Mouse (Mus musculus) embryonic fibroblast, embryonic 13.5 days (primary cell): ENCODE measurements around the gene Ufd1. TPM values are rescaled to one million over a fixed set of nuclear protein-coding genes. Genes with fewer than 3 reads are reported as not detected.
A peak's percentile ranks its signal among the peaks of the same experiment; 100 is the strongest.

ENCODE experiments used
- H3K27ac ChIP-seq: 2 replicates; pipeline ENCODE4 v1.5.1; 2012; ENCODE audit warnings: low read length, control low read depth, inconsistent platforms; ENCODE audit not compliant: insufficient read depth
- H3K4me1 ChIP-seq: 2 replicates; pipeline ENCODE4 v1.6.1; 2011; ENCODE audit warnings: low read length; ENCODE audit not compliant: control insufficient read depth, insufficient read depth
- H3K4me3 ChIP-seq: 2 replicates; pipeline ENCODE4 v1.5.1; 2011; ENCODE audit warnings: mild to moderate bottlenecking, control low read depth, low read length; ENCODE audit not compliant: insufficient read depth
- CTCF ChIP-seq: IDR thresholded peaks from 2 replicates; pipeline ENCODE4 v1.5.1; 2011; ENCODE audit warnings: mild to moderate bottlenecking, control low read depth, low read length, moderate library complexity, borderline replicate concordance; ENCODE audit not compliant: insufficient read depth
- POLR2A ChIP-seq: IDR thresholded peaks from 2 replicates; pipeline ENCODE4 v1.6.1; 2011; ENCODE audit warnings: low read depth, mild to moderate bottlenecking, control low read depth, low read length, moderate library complexity
- polyA plus RNA-seq: library from polyadenylated mRNA; stranded (reverse); fragments of >200 nt; gene quantifications from 2 replicates; pipeline ENCODE4 v1.2.4, GENCODE M21; 2011; ENCODE audit warnings: low read depth; ENCODE audit not compliant: missing spikeins, insufficient read length

Ufd1 gene
- polyA plus RNA-seq, 1 experiment: 89.6 TPM

DNA sequence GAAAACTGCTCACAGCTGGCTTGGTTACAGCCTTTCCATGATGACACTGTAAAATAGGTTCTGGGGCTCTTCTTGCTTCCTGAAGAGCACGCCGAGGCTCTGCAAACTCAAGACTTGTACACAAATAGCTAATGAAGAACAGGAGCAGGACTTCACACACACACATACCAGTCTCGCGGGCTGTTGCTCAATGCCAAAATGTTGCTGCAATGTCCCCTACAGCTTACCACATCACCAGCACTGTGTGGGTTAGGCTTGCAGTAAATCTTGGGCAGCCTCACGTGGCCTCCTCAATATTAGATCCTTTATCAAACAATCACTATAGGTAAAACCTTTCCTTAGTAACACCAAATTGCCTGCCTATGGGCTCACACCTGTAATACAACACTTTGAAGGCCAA, 2.6 kb upstream of the Ufd1 start:
- no peak overlapping the region for H3K27ac ChIP-seq
- no peak overlapping the region for H3K4me3 ChIP-seq
- H3K4me1 ChIP-seq: peaks cover 6% of the 10 kb centered on the region; the same call in 1 of the 2 replicates
- TF ChIP-seq POLR2A (no peak), CTCF (no peak)

DNA sequence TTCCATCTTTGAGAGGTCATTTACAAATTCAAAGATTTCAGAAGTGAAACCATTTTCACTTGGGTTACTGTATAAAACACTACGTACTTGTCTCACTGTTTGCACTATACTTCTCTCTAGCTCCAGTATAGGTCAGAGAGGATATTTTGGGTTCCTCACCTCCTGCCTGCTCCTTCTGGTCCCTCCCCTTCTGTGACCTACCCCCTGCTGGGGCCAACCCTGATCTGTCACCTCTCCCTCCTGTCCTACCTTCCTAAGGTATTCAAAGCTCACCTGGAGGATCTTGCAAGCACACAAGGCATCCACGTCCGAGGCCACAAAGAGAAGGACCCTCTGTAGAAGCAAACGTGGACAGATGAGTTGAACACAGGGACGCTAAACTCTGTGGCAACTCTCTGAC, 547 bp upstream of the Ufd1 start:
- H3K27ac ChIP-seq: no peak overlapping the region
- TF ChIP-seq POLR2A (no peak), CTCF (no peak)
- H3K4me1 ChIP-seq: peaks cover 6% of the 10 kb centered on the region; the same call in 1 of the 2 replicates
- peak overlapping the region; percentile 80 for H3K4me3 ChIP-seq

DNA sequence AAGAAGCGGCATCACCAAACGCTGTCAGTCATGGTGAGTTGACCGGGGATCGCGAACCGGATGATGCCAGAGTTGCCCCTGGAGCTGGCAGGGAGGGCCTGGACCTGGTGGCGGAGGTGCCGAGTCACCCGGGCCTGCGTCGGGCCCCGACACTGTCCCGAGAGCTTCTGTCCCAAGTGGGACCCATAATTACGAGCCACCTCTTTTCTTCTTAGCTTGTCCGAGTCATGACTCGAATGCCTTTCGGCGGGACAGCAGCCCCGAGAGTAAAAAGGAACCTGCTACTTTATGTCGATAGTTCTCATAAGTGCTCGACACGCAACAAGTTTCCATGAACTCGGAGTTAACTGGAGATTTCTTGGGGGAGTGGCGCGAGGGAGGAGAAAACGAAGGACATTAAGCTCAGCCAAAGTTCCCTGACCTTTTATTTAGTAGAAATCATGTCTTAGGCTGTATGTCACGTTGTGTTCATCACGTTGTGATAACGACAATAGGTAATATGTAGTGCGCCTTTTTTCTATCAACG, 869 bp downstream of the Ufd1 start:
- peaks cover 6% of the 10 kb centered on the region; the same call in 1 of the 2 replicates for H3K4me1 ChIP-seq
- H3K27ac ChIP-seq: peak overlapping the region; percentile 75
- peak overlapping the region; percentile 80 for H3K4me3 ChIP-seq
- TF ChIP-seq CTCF (no peak), POLR2A (no peak)

DNA sequence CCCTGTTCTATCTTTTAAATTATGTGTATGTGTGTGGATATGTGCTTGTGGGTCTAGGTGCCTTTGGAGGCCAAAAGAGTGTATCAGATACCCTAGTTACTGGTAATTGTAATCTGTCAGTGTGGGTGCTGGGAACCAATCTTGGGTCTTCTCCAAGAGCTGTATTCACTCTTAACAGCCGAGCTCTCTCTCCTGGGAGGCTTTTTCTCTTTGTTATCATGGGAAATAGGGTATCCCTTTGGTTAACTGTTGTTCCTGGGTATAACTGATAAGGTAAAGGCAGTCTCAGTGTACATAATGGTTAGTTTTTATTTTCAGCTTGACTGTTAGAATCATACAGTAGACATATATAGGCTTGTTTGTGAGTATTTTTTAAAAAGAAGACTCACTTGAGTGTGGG, 10.8 kb downstream of the Ufd1 start:
- TF ChIP-seq POLR2A (no peak), CTCF (no peak)
- Histone ChIP-seq H3K4me3 (no peak overlapping the region), H3K27ac (no peak overlapping the region), H3K4me1 (no peaks in the 10 kb centered on the region)

DNA sequence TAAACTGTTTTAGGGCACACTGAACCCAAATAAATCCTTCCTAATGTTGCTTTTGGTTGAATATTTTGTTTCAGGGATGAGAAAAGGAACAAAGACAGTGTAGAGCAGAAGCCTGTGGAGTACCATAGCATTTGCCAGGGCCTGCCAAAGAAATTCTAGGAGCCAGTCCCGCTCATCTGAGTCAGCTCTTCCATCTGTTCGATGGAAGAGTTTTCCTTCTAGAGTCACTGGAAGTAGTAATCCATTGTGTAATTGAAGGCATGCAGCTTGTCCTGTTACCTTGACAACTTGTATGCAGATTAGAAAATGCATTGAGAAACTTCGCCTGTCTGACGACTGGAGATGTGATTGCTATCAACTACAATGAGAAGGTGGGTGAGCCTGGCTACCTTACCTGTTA, 11.3 kb downstream of the Ufd1 start:
- no peak for TF ChIP-seq CTCF
- no peak for TF ChIP-seq POLR2A
- no peak overlapping the region for H3K4me3 ChIP-seq
- no peaks in the 10 kb centered on the region for H3K4me1 ChIP-seq
- no peak overlapping the region for H3K27ac ChIP-seq

DNA sequence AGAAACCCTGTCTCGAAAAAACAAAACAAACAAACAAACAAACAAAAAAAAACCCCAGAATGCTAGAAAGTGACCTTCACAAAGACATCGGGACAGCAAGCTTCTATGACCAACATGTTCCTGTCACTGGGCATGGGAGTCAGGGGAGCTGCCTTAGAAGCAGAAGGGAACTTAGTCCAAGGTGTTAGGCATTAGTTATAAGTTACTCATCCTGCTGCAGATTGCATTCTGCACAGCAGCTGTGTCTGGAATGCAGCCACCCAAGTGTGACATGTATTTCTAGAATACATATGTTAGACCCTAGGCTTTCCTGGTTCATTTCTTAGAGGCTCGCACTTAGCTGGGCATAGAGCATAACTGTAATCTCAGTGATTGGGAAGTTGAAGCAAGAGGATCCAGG, 17.1 kb downstream of the Ufd1 start:
- no peaks in the 10 kb centered on the region for H3K4me1 ChIP-seq
- TF ChIP-seq POLR2A: no peak
- TF ChIP-seq CTCF: no peak
- no peak overlapping the region for H3K27ac ChIP-seq
- no peak overlapping the region for H3K4me3 ChIP-seq

DNA sequence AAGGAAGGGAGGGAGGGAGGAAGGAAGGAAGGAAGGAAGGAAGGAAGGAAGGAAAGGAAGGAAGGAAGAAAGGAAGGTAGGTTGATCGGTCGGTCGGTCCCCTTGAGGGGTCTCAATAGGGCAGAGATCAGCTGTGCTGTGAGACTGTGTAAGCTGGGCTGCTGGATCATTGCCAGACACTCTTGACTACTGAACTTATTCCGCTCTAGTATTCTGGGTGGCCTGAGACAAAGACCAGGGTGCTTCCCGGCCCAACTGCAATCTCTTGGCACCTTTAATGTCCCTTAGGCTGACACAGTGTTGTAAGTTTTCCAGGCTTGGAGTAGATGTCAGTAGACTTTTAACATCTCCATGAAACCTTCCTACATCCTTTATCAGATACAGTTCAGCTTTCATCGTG, 17.5 kb downstream of the Ufd1 start:
- no peak for TF ChIP-seq CTCF
- TF ChIP-seq POLR2A: no peak

DNA sequence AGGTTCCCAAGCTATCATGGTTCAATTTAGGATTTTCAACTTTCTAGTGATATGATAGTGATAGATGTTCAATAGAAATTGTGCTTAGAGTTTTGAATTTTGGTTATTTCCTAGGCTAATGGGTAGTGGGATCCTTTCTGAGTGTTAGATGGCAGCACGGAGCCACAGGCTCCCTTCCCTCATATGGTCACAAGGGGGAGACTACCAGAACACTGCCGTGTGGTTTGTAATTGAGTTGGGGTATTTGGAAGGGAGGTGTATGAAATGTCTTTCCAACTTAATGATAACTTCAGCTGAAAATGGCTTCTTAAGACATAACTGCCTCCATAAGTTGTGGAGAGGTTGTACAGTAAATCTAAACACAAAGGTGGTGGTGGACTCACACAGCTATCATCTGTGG, 21.9 kb downstream of the Ufd1 start:
- Histone ChIP-seq H3K4me1 (peaks cover 2% of the 10 kb centered on the region; the same call in 1 of the 2 replicates), H3K4me3 (no peak overlapping the region), H3K27ac (no peak overlapping the region)
- no peak for TF ChIP-seq CTCF
- TF ChIP-seq POLR2A: no peak

More for the DNA sequence above, 17.5 kb downstream of the Ufd1 start:
- H3K27ac ChIP-seq: no peak overlapping the region
- no peaks in the 10 kb centered on the region for H3K4me1 ChIP-seq
- H3K4me3 ChIP-seq: no peak overlapping the region

DNA sequence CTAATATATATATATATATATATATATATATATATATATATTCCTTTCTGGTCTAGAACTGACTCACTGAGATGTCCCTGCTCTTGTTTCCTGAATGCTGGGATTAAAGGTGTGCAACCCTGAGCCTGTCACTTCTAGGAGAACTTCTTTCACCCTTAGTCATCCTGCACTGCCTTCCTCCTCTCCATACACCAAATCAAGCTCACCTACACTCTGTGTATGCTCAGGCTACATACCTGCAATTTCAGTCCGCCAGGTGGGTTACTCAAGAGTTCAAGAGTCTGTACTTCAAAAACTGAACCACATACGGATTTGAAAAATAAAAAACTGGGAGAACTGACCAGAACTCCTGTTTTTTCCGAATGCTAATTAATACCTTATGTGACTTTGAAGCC, 24.5 kb downstream of the Ufd1 start:
- H3K4me1 ChIP-seq: peaks cover 2% of the 10 kb centered on the region; the same call in 1 of the 2 replicates
- TF ChIP-seq CTCF: no peak
- H3K27ac ChIP-seq: no peak overlapping the region
- H3K4me3 ChIP-seq: no peak overlapping the region

DNA sequence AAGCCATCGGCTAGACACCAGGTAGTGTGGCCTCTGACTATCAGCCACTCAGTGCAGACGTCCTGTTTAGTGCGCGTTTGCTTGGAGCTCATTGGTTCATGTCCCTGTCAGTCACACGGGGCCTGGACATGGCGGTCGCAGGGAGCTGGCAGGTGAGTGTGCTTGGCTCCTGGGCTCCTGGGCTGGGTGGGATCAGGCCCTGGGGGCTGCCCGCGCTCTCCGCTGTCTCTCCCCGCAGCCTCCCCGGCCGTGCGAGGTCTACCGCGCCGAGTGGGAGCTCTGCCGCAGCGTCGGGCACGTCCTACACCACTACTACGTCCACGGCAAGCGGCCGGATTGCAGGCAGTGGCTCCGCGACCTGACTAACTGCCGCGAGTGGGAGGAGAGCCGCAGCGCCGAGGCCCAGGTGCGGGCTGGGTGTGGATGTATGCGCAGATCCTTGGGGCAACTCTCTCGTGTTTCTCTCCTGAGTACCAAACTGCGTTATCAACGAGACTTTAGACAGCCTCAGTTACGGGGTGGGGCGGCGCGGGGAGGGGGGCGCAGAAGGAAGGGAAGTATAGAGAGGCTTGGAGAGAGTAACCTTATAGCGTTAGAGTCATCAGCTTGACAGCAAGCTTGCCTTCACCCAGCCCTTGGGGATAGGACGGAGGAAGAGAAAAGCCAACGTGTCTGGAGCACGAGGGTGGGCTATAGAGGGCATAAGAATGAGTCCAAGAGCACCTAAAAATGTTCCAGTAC, 25.1 kb downstream of the Ufd1 start, which contains the start of the genes 2510002D24Rik and Gm28539:
Gene 2510002D24Rik (plus strand): TSS at position 111 of the 741 bp plus-strand sequence.
Gene Gm28539 (plus strand): TSS at position 117 of the 741 bp plus-strand sequence.
- no peak within 1 kb of the TSS for H3K27ac ChIP-seq
- H3K4me3 ChIP-seq: peak within 1 kb of the TSS; percentile 72
- H3K4me1 ChIP-seq: peaks cover 2% of the 10 kb centered on the region; the same call in 1 of the 2 replicates
- TF ChIP-seq POLR2A (peak; percentile 82), CTCF (no peak)

DNA sequence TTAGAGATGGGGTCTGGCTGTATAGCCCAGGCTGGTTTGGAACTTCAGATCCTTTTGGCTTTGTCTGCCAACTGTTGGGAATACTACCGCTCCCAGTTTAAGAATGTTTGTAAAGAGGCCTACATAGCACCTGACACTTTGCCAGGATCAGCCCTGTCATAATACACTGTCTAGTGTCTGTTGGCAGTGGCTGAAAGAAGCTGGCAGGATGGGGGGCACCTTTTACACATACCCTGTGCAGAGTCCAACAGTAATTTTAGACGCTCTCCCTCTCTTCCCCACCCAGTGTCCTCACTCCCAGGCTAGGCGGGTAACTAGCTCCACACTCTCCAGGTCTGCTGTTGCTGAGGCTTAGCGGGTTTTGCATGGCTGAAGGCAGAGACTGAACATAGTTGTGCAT, 26.8 kb downstream of the Ufd1 start:
- H3K4me3 ChIP-seq: no peak overlapping the region
- TF ChIP-seq POLR2A: no peak
- TF ChIP-seq CTCF: no peak
- H3K27ac ChIP-seq: no peak overlapping the region
- H3K4me1 ChIP-seq: peaks cover 2% of the 10 kb centered on the region; the same call in 1 of the 2 replicates
